Mouse (Mus musculus) cortical plate, adult 2 months (tissue): ENCODE measurements around the gene Npb.

Experiments used
- CTCF ChIP-seq: fragments of 200-500 bp; IDR thresholded peaks from 2 replicates; pipeline ENCODE4 v1.5.1; 2011; ENCODE audit warnings: mild to moderate bottlenecking, control low read depth, low read length; ENCODE audit not compliant: insufficient read depth; ENCODE audit errors: extremely low read depth
- POLR2A ChIP-seq: fragments of 200-500 bp; IDR thresholded peaks from 2 replicates; pipeline ENCODE4 v1.6.1; 2011; ENCODE audit warnings: mild to moderate bottlenecking, low read length, control low read depth; ENCODE audit not compliant: insufficient read depth; ENCODE audit errors: extremely low read depth

- no peak for TF ChIP-seq CTCF
- TF ChIP-seq POLR2A: no peak
These were observed 4.7 kb upstream of the Npb start for GRCm38 (mm10) chr11:120603545-120603944.
